10 mouse cellular contexts compared by ENCODE assay signal in genomic region chr13:15707481-15707881, GRCm38 (mm10).
DNase-seq lines count a peak whose midpoint lies in the region; ATAC-seq and TF ChIP-seq lines count a peak whose summit lies in the region.
"Had no signal": no experiment of that assay in that cellular context is flagged by ENCODE, and none has a peak within 500 bp of the region (broad histone marks: within the 10 kb centered on the region; RNA-seq: fewer than 3 reads in every experiment).

No protein-coding gene starts in this region.

- TF ChIP-seq EP300 in stomach, postnatal 0 days (optimal IDR thresholded peaks at IDR 0.05) = no peak

- peak; percentile 25 for DNase-seq in ovary, adult 18-20 months (ENCODE audit: low spot score)
- DNase-seq in ovary, postnatal 36 days (ENCODE audit: low spot score) = no peak
- peak; percentile 37 for DNase-seq in fibroblast of lung, adult 2 months (ENCODE audit: low read depth)
- peak; percentile 21 to 48 for DNase-seq in lung, adult 18-20 months
- no peak for DNase-seq in stomach, postnatal 0 days (ENCODE audit: low spot score)
- no peak for DNase-seq in spleen, postnatal 10 days (ENCODE audit: low spot score in 2 of 2)
- no peak for DNase-seq in left cerebral cortex, postnatal 4 days
- DNase-seq: thymus, postnatal 4 days had no signal

- no peak for ATAC-seq in stomach, postnatal 0 days (ENCODE audit: low FRiP score, low TSS enrichment)
- no peak for ATAC-seq in liver, embryonic 12.5 days

- TF ChIP-seq CTCF in stomach, postnatal 0 days (IDR thresholded peaks at IDR 0.05; ENCODE audit: low read depth) = 0 out of 2 replicates have a peak, but pooled peaks have one; percentile 8

- H3K9ac ChIP-seq in stomach, postnatal 0 days (ENCODE audit: low read length) = no peak overlapping the region
- no peak overlapping the region for H3K9ac ChIP-seq in liver, embryonic 12.5 days
- H3K9ac ChIP-seq: neural tube, embryonic 13.5 days had no signal

- no peak overlapping the region for H3K4me2 ChIP-seq in stomach, postnatal 0 days (replicated peaks; ENCODE audit: low read depth)
- no peak overlapping the region for H3K4me2 ChIP-seq in liver, embryonic 12.5 days
- H3K4me2 ChIP-seq: neural tube, embryonic 13.5 days had no signal

- WGBS in stomach, postnatal 0 days = 56% methylated on average over 4 of the region's 4 CpGs
- WGBS in liver, embryonic 12.5 days (ENCODE audit: insufficient replicate concordance) = 50% methylated on average over 4 of the region's 4 CpGs

- no peaks in the 10 kb centered on the region for H3K9me3 ChIP-seq in stomach, postnatal 0 days (ENCODE audit: control insufficient read depth, low read length)
- H3K9me3 ChIP-seq in liver, embryonic 12.5 days (replicated peaks) = no peaks in the 10 kb centered on the region
- H3K9me3 ChIP-seq: neural tube, embryonic 13.5 days had no signal

- no peaks in the 10 kb centered on the region for H3K27me3 ChIP-seq in stomach, postnatal 0 days (ENCODE audit: control insufficient read depth, insufficient read depth, low read length)
- H3K27me3 ChIP-seq in liver, embryonic 12.5 days (replicated peaks) = no peaks in the 10 kb centered on the region
- H3K27me3 ChIP-seq: neural tube, embryonic 13.5 days had no signal

- no peak overlapping the region for H3K27ac ChIP-seq in stomach, postnatal 0 days (replicated peaks)
- H3K27ac ChIP-seq in liver, embryonic 12.5 days = no peak overlapping the region
- H3K27ac ChIP-seq: neural tube, embryonic 13.5 days had no signal

- no peaks in the 10 kb centered on the region; the same call in 1 of the 2 replicates for H3K4me1 ChIP-seq in stomach, postnatal 0 days (replicated peaks; ENCODE audit: control insufficient read depth, insufficient read depth)
- no peaks in the 10 kb centered on the region for H3K4me1 ChIP-seq in liver, embryonic 12.5 days

- no peaks in the 10 kb centered on the region for H3K36me3 ChIP-seq in stomach, postnatal 0 days (ENCODE audit: control insufficient read depth, insufficient read depth, low read length)
- H3K36me3 ChIP-seq in liver, embryonic 12.5 days = no peaks in the 10 kb centered on the region
- H3K36me3 ChIP-seq: neural tube, embryonic 13.5 days had no signal

- intact Hi-C loops in left cerebral cortex, postnatal 4 days (cut with DNase I) = no loop called here

- no peak overlapping the region for H3K4me3 ChIP-seq in stomach, postnatal 0 days (ENCODE audit: low read depth, low read length)
- H3K4me3 ChIP-seq in liver, embryonic 12.5 days = no peak overlapping the region
- H3K4me3 ChIP-seq: neural tube, embryonic 13.5 days had no signal

Comparison
In these comparisons a context has a peak if more than half of its experiments do, and no peak if none do; other contexts are left out.
1. DNase-seq: peak in ovary, adult 18-20 months (single experiment), fibroblast of lung, adult 2 months (single experiment) and lung, adult 18-20 months (2 of 2); none in ovary, postnatal 36 days (single experiment), stomach, postnatal 0 days (single experiment), spleen, postnatal 10 days (0 of 2) and left cerebral cortex, postnatal 4 days (single experiment).